Mouse (Mus musculus): ENCODE measurements at regions not wholly inside any gene's neighbourhood (a gene's known extent, or its start where the extent isn't known, plus 50 kb on each side); places are given as distances from the start of the nearest gene placed in this dataset.

DNA sequence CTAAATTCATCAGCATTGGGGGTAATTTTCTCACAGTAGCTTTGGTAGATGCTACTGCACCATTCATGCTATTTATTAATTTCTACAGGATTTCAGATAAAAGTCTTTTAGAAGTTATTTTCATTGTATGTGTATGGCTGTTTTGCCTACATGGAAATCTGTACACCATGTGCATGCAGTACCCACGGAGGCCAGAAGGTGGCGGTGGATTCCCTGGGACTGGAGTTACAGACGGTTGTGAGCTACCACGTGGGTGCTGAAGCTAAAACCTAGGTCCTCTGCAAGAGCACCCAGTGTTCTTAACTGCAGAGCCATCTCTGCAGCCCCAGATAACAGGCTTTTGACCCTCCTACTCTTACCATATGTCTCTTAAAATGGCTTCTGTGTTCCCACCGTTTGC lies 176.7 kb upstream of the Fam19a5 start:
- Histone ChIP-seq H3K4me1 (no peaks in the 10 kb centered on the region), H3K27ac (no peak overlapping the region), H3K27me3 (replicated peaks) (no peaks in the 10 kb centered on the region), H3K9me3 (no peaks in the 10 kb centered on the region), H3K4me3 (no peak overlapping the region), H3K36me3 (replicated peaks) (no peaks in the 10 kb centered on the region), H3K9ac (no peak overlapping the region), H3K4me2 (no peak overlapping the region)
- 42% methylated on average over 5 of the region's 5 CpGs for WGBS
- no peak for ATAC-seq (replicated peaks)

DNA sequence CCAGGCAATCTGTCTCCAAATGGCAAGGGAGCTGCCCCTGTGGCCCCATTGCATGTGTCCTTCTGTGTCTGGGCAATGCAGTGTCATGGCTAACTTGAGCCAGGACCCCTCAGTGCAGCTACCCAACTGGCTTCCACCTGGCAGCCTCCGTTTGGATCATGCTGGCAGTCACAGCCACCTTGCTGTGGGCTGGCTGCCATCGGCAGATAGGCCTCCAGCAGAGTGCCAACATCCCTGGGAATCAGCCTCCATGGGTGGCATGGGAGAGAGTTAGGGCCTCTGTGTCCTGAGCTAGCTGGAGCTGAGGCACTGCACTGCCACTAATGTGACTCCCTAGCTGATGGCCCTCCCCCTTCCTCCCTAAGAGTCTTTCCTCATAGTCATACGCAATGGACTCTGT lies 174.7 kb upstream of the Fam19a5 start:
- WGBS = 92% methylated on average over 3 of the region's 3 CpGs
- no peak for ATAC-seq (replicated peaks)

DNA sequence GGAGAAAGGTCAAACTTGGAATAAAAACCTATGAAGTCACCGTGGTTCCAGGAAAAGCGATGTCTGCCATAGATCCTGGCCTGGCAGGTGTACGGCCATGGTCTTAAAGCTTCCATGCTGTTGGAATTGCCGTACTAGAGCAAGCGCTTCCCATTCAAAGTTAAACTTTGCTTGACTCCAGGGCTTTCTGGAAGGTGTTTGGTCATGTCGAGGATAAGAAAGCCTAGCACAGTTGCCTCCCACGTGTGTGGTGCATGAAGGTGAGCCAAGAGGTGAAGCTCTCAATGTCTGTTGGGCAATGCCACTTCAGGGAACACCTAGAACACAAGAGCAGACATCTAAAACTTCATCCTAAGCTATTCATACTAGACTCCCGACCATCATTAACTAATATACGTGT lies 174.3 kb upstream of the Fam19a5 start:
- Histone ChIP-seq H3K36me3 (replicated peaks) (no peaks in the 10 kb centered on the region), H3K27ac (no peak overlapping the region), H3K9ac (no peak overlapping the region), H3K9me3 (no peaks in the 10 kb centered on the region), H3K27me3 (replicated peaks) (no peaks in the 10 kb centered on the region), H3K4me1 (peaks cover 5% of the 10 kb centered on the region), H3K4me3 (no peak overlapping the region), H3K4me2 (no peak overlapping the region)
- ATAC-seq (replicated peaks) = no peak
- WGBS = 92% methylated on average over 9 of the region's 9 CpGs

More for the DNA sequence above, 174.7 kb upstream of the Fam19a5 start:
- Histone ChIP-seq H3K4me2 (no peak overlapping the region), H3K36me3 (replicated peaks) (no peaks in the 10 kb centered on the region), H3K9ac (no peak overlapping the region), H3K27ac (no peak overlapping the region), H3K9me3 (no peaks in the 10 kb centered on the region), H3K4me1 (peaks cover 2% of the 10 kb centered on the region), H3K27me3 (replicated peaks) (no peaks in the 10 kb centered on the region), H3K4me3 (no peak overlapping the region)

DNA sequence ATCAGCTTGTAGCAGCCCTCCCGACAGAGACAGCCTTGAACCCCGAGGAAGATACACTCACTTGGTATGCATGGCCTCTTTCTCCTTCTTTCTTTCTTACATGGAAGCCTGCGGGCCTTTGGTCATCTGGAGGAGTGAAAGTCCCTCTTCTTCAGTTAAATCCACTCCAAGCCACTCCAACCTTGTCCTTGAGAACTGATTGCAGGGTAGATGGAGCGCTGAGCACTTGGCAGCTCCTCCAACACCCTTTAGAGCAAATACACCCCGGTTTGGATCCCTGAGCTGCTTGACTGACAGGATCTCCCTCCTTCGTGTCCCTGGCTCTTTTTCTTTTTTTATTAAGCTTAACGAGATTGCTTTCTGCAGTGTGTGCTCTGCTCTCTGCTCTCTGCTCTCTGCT lies 173.3 kb upstream of the Fam19a5 start:
- no peak overlapping the region for H3K9ac ChIP-seq
- no peak overlapping the region for H3K27ac ChIP-seq
- no peak overlapping the region for H3K4me2 ChIP-seq
- H3K27me3 ChIP-seq (replicated peaks) = no peaks in the 10 kb centered on the region
- WGBS = 72% methylated on average over 7 of the region's 7 CpGs
- ATAC-seq (replicated peaks) = no peak
- H3K36me3 ChIP-seq (replicated peaks) = no peaks in the 10 kb centered on the region
- no peak overlapping the region for H3K4me3 ChIP-seq
- H3K9me3 ChIP-seq = no peaks in the 10 kb centered on the region
- peaks cover 8% of the 10 kb centered on the region for H3K4me1 ChIP-seq

DNA sequence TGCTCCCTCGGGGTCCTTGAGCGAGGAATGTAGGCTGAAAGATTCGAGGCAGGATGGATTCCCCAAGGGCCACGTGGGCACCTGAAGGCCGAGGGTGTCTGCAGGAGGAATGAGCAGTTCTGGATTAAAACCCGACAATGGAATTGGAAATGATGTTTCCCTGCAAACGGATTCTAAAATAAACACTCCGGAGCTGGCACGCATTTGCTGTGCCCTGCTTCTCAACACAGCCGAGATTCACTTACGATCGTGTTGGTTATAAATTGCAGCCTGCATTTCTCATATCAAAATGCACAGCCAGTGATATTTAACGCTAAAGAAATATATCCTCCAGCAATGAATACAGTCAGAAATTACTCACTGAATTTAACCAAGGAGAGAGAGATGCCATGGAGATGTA lies 169.4 kb upstream of the Fam19a5 start:
- 58% methylated on average over 13 of the region's 13 CpGs for WGBS
- ATAC-seq (replicated peaks) = no peak
- H3K27me3 ChIP-seq (replicated peaks) = no peaks in the 10 kb centered on the region
- H3K4me2 ChIP-seq = no peak overlapping the region; the same call in 1 of the 2 replicates
- peaks cover 8% of the 10 kb centered on the region for H3K4me1 ChIP-seq
- peak overlapping the region; percentile 61 for H3K27ac ChIP-seq
- H3K9me3 ChIP-seq = no peaks in the 10 kb centered on the region
- H3K9ac ChIP-seq = no peak overlapping the region
- H3K36me3 ChIP-seq (replicated peaks) = no peaks in the 10 kb centered on the region
- H3K4me3 ChIP-seq = no peak overlapping the region

DNA sequence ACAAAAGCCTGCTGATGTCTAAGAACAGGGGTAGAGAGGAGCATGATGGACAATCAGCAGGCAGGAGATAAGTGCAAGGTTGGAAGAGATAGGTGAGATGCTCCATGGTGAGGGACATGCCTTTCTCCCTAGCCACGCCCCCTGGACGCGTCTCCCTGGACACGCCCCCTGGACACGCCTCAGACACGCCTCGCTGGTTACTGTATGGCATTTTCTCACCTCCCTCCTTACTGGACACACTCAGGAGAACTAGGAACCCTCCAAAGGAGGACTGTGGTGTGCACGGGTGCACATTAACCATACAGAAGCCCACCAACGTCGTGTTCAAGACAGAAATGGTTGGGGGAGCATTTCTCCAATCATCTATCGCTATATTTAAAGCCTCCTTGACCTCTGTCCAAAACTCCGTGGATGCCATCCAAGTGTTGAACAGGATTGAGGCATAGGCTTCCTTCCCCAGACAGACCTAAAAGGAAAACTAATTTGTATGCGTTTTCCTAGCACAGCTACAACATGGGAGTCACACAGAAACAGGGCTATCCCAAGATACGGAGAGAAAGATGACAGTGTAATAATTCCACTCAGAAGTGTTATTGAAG lies 168.4 kb upstream of the Fam19a5 start:
- Histone ChIP-seq H3K27ac (peak overlapping the region; percentile 61; the same call in 1 of the 2 replicates), H3K36me3 (replicated peaks) (no peaks in the 10 kb centered on the region), H3K4me3 (no peak overlapping the region), H3K4me1 (peaks cover 8% of the 10 kb centered on the region), H3K9me3 (no peaks in the 10 kb centered on the region), H3K4me2 (no peak overlapping the region), H3K9ac (no peak overlapping the region), H3K27me3 (replicated peaks) (no peaks in the 10 kb centered on the region)
- 83% methylated on average over 14 of the region's 14 CpGs for WGBS
- ATAC-seq (replicated peaks) = no peak

DNA sequence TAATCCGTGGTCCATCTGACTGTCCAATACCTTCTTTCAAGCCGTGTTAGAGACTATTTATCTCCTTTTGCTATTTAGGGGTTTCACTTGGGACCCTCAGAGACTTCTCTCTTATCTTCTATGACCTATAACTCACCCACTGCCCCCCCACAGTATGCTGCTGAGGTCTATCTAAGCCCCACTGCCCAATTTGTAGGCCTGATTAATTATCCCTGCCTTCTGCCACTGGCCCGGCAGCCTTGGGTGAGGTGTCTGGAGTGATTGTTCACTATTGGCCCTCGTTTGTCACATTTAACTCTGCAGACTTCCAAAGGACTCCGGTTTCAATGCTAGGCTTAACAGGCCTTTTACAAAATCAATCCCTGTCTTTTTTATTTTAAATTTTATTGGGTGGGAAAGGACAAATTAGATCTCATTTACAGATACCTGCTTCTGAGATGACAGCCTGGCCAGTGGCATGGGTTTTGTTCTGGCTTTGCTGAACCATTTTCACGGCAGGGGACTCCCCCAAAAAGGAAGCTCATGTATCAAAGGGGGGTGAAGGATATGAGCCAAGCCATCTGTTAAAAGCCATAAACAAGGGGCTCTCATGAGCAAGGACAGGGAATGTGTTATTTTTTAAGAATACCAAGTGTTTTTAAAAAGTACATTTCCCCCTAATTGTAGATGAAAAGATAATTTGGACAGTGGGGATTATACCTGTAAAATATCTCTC lies 160.4 kb upstream of the Fam19a5 start:
- Histone ChIP-seq H3K4me3 (no peak overlapping the region), H3K27ac (no peak overlapping the region), H3K36me3 (replicated peaks) (no peaks in the 10 kb centered on the region), H3K9ac (no peak overlapping the region), H3K27me3 (replicated peaks) (no peaks in the 10 kb centered on the region), H3K4me1 (peaks cover 5% of the 10 kb centered on the region; the same call in 1 of the 2 replicates), H3K4me2 (no peak overlapping the region), H3K9me3 (0 out of 2 replicates have a peak, but pooled peaks cover 4% of the 10 kb centered on the region)
- no peak for ATAC-seq (replicated peaks)
- WGBS = 62% methylated on average over 6 of the region's 6 CpGs

DNA sequence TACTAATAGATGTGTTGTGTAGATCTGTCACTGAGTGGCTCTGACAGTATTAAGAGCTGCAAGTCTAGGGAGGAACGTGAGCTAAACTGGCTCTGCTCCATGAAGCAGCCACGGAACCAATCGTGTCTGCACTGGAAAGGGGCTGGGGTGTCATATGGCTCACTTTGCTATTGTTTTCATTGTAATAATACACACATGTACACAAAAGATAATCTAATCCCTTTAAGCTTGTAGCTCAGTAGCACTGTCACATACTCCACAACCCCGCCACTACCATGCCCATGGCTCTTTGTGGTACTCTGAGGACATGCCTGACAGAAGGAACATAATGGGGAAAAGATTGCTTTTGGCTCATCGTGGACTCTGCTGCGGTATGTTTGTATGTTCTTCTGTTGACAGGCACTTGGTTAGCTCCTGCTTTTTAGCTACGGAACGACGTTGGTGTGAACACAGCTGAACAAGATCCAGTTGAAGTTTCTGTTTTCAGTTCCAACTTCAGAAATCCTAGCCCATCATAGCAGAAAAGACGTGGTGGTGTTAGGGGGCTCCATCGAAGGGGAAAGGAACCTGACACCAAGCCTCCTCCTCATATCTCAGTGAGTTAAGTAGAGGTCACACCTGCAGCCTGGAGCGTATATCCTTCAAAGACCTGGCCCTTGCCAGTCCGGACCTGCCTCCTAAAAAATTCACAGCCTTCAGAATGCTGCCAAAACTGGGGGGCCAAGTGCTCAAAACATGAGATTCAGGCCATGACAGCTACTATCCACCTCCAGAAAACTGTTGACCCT lies 159.6 kb upstream of the Fam19a5 start:
- no peak overlapping the region for H3K27ac ChIP-seq
- H3K27me3 ChIP-seq (replicated peaks) = no peaks in the 10 kb centered on the region
- peaks cover 5% of the 10 kb centered on the region; the same call in 1 of the 2 replicates for H3K4me1 ChIP-seq
- H3K9me3 ChIP-seq = 0 out of 2 replicates have a peak, but pooled peaks cover 4% of the 10 kb centered on the region
- ATAC-seq (replicated peaks) = no peak
- WGBS = 56% methylated on average over 13 of the region's 13 CpGs
- no peak overlapping the region for H3K9ac ChIP-seq
- no peak overlapping the region for H3K4me3 ChIP-seq
- H3K4me2 ChIP-seq = no peak overlapping the region
- H3K36me3 ChIP-seq (replicated peaks) = no peaks in the 10 kb centered on the region

DNA sequence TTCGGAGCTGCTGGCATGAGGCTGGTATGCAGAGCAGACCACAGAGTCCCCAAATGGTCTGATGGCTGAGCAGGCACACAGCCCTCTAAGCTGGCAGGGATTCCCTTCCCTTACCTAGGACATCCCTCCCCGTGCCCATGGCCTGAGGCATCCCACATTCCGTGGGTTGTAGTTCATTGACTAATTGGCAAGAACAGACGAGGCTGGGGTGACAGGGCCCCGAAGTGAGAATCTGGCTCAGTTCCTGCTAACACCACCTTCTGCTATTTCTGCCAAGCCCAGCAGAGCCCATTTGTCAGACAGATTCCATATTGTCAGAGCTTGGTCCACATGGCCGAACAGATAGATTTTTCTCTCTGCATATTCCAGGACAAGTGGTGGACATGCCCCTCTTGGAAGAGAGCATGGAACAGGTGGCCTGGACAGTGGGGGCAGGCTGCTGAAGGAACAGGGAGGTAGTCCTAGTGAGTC lies 157.6 kb upstream of the Fam19a5 start:
- 81% methylated on average over 6 of the region's 6 CpGs for WGBS
- Histone ChIP-seq H3K9ac (no peak overlapping the region), H3K27me3 (replicated peaks) (no peaks in the 10 kb centered on the region), H3K27ac (no peak overlapping the region), H3K9me3 (0 out of 2 replicates have a peak, but pooled peaks cover 4% of the 10 kb centered on the region), H3K4me2 (no peak overlapping the region), H3K4me1 (peaks cover 8% of the 10 kb centered on the region; the same call in 1 of the 2 replicates), H3K4me3 (no peak overlapping the region), H3K36me3 (replicated peaks) (no peaks in the 10 kb centered on the region)
- ATAC-seq (replicated peaks) = no peak

DNA sequence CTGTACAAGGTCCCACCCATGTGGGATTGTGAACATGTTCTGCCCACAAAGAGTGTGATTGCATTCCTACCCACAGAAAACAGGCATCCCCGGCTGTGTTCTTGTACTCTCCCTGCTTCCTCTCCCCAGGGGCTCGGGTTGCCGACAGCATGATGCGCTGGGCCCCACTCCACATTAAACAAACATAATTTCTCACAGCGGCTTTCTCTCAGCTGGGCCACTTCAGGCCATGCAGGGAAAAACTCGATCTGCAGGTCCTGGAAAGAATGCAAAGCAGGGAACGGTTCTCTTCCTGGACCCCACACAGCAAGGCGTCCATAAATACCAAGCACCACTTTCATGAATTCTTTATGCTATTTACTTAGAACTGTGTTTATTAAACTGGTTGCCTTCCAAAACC lies 152.7 kb upstream of the Fam19a5 start:
- H3K9me3 ChIP-seq = 0 out of 2 replicates have a peak, but pooled peaks cover 4% of the 10 kb centered on the region
- H3K36me3 ChIP-seq (replicated peaks) = no peaks in the 10 kb centered on the region
- no peaks in the 10 kb centered on the region for H3K27me3 ChIP-seq (replicated peaks)
- H3K4me3 ChIP-seq = no peak overlapping the region
- no peak overlapping the region for H3K27ac ChIP-seq
- H3K9ac ChIP-seq = no peak overlapping the region
- no peak for ATAC-seq (replicated peaks)
- 44% methylated on average over 8 of the region's 8 CpGs for WGBS
- H3K4me2 ChIP-seq = no peak overlapping the region
- 0 out of 2 replicates have a peak, but pooled peaks cover 3% of the 10 kb centered on the region for H3K4me1 ChIP-seq

DNA sequence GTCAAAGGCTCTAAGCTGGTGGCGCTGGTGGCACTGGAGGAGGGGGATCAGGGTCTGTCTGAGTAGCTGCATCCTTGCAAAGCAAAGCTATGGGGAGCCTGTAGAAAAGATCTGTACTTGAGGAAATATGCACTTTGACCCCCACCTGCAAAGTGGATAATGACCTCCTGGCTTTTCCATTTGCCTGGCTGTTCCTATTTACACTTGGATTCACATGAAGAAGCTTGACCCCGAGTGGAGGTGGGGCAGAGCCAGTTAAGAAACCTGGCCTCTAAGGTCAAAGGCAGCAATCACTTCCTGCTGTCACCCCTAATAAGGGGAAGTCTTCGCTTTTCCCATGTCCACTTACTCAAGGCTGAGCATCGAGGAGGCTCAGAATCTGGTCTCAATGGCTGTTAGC lies 145.7 kb upstream of the Fam19a5 start:
- no peak for ATAC-seq (replicated peaks)
- H3K27me3 ChIP-seq (replicated peaks) = no peaks in the 10 kb centered on the region
- H3K27ac ChIP-seq = no peak overlapping the region
- no peak overlapping the region for H3K9ac ChIP-seq
- WGBS = 60% methylated on average over 4 of the region's 4 CpGs
- H3K36me3 ChIP-seq (replicated peaks) = no peaks in the 10 kb centered on the region
- no peaks in the 10 kb centered on the region for H3K9me3 ChIP-seq
- no peaks in the 10 kb centered on the region for H3K4me1 ChIP-seq
- H3K4me3 ChIP-seq = no peak overlapping the region
- no peak overlapping the region for H3K4me2 ChIP-seq

DNA sequence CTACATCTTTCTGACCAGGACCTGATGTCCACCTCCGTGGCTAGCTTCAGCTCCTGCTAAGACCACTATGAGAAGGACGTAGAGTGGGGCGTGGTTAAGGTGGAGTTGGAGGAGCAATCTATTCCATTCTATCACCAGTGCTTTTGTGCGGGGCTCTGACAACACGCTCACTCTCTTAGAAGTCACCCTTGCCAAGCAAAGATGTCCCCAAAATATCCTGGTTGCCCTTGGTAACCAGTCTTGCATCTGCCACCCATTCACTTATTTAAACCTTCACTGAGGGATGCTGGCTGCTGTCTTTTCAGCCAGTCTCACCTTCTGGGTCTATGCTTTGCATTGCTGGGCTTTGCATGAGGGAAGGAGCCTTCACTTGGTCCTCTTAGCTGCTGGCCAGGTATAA lies 138.4 kb upstream of the Fam19a5 start:
- no peak overlapping the region for H3K27ac ChIP-seq
- H3K4me1 ChIP-seq = no peaks in the 10 kb centered on the region
- no peak overlapping the region for H3K9ac ChIP-seq
- no peaks in the 10 kb centered on the region for H3K36me3 ChIP-seq (replicated peaks)
- H3K9me3 ChIP-seq = no peaks in the 10 kb centered on the region
- H3K4me2 ChIP-seq = no peak overlapping the region
- ATAC-seq (replicated peaks) = no peak
- no peaks in the 10 kb centered on the region for H3K27me3 ChIP-seq (replicated peaks)
- H3K4me3 ChIP-seq = no peak overlapping the region
- WGBS = 90% methylated on average over 5 of the region's 5 CpGs

Data from midbrain, embryonic 15.5 days (tissue).